In genomic region chr11:79615871-79616270, GRCm38 (mm10) we compare ENCODE assay signal across 23 mouse cellular contexts. TPM values are rescaled to one million over a fixed set of nuclear protein-coding genes. Genes with fewer than 3 reads are reported as not detected.
DNase-seq lines count a peak whose midpoint lies in the region; ATAC-seq lines count a peak whose summit lies in the region.
"Had no signal": no experiment of that assay in that cellular context is flagged by ENCODE, and none has a peak within 500 bp of the region (broad histone marks: within the 10 kb centered on the region; RNA-seq: fewer than 3 reads in every experiment).

No protein-coding gene starts in this region.

- peaks cover 7% of the 10 kb centered on the region for H3K36me3 ChIP-seq in neural tube, embryonic 15.5 days
- H3K36me3 ChIP-seq: heart, embryonic 15.5 days; limb, embryonic 13.5 days; liver, embryonic 13.5 days had no signal

- no peaks in the 10 kb centered on the region for H3K9me3 ChIP-seq in neural tube, embryonic 15.5 days (replicated peaks)
- H3K9me3 ChIP-seq: forebrain, embryonic 15.5 days; G1E; heart, embryonic 15.5 days; limb, embryonic 13.5 days; liver, embryonic 13.5 days had no signal

- WGBS in neural tube, embryonic 15.5 days, result 39% methylated on average over 5 of the region's 5 CpGs

- no peak overlapping the region for H3K4me3 ChIP-seq in neural tube, embryonic 15.5 days (replicated peaks)
- H3K4me3 ChIP-seq: forebrain, embryonic 15.5 days; heart, adult 2 months; heart, embryonic 15.5 days; limb, embryonic 13.5 days; liver, embryonic 13.5 days had no signal

- H3K9ac ChIP-seq in neural tube, embryonic 15.5 days (replicated peaks), result no peak overlapping the region
- H3K9ac ChIP-seq: forebrain, embryonic 15.5 days; heart, embryonic 15.5 days; limb, embryonic 13.5 days; liver, embryonic 13.5 days; lung, embryonic 14.5 days had no signal

- peak; percentile 19 for DNase-seq in gastrocnemius, adult 18-20 months (ENCODE audit: low spot score)
- DNase-seq in gastrocnemius, postnatal 4 days (ENCODE audit: low spot score in 2 of 2), result no peak
- peak; percentile 44 for DNase-seq in left cerebral cortex, postnatal 4 days
- DNase-seq in left cerebral cortex, adult 9 months (ENCODE audit: low spot score in 2 of 2), result no peak
- peak; percentile 32 for DNase-seq in thymus, postnatal 25 days
- DNase-seq in thymus, postnatal 14 days, result no peak
- DNase-seq in cerebellum, postnatal 36 days, result no peak
- DNase-seq: adrenal gland, postnatal 25 days; cerebellum, adult 11-12 months; heart, adult 2 months; kidney, adult 8-10 months; kidney, postnatal 25 days; liver, embryonic 13.5 days; lung, embryonic 14.5 days; lung, postnatal 4 days; midbrain, embryonic 14.5 days; right cerebral cortex, adult 18-20 months had no signal

- no peak overlapping the region for H3K4me2 ChIP-seq in neural tube, embryonic 15.5 days
- H3K4me2 ChIP-seq: forebrain, embryonic 15.5 days; heart, embryonic 15.5 days; limb, embryonic 13.5 days; liver, embryonic 13.5 days; lung, embryonic 14.5 days had no signal

- ATAC-seq in neural tube, embryonic 15.5 days (ENCODE audit: low FRiP score), result no peak
- ATAC-seq: forebrain, embryonic 15.5 days had no signal

- intact Hi-C loops in left cerebral cortex, postnatal 4 days (cut with DNase I), result no loop called here

- no peaks in the 10 kb centered on the region for H3K27me3 ChIP-seq in neural tube, embryonic 15.5 days (replicated peaks)
- H3K27me3 ChIP-seq: forebrain, embryonic 15.5 days; limb, embryonic 13.5 days had no signal

- 0 out of 2 replicates have a peak overlapping the region, but pooled peaks have one; percentile 30 for H3K27ac ChIP-seq in neural tube, embryonic 15.5 days (replicated peaks)
- H3K27ac ChIP-seq: forebrain, embryonic 15.5 days; heart, adult 2 months; heart, embryonic 15.5 days; limb, embryonic 13.5 days; liver, embryonic 13.5 days; stomach, postnatal 0 days had no signal

- H3K4me1 ChIP-seq in neural tube, embryonic 15.5 days, result peaks cover 36% of the 10 kb centered on the region

RNA-seq across cellular contexts. Expression of gene Rab11fip4, which starts 24.9 kb away (rescaled TPM):
- under 1 TPM; 0.27 to 0.52 TPM for total RNA-seq in gastrocnemius, adult 18-20 months (2021)
- under 1 TPM; 0.83 to 0.86 TPM for total RNA-seq in gastrocnemius, postnatal 4 days (2021)
- total RNA-seq in left cerebral cortex, postnatal 4 days (2021), result 100 to 1,000 TPM; 142 to 144 TPM
- polyA plus RNA-seq in neural tube, embryonic 15.5 days (2015; fragmentation: Nextera tagmentation; extraction: Ambion mirVana), result 23.1 and 24.1 TPM in 2 replicates
- polyA plus RNA-seq: G1E had no signal

Comparison
In these comparisons a context has a peak if more than half of its experiments do, and no peak if none do; other contexts are left out.
1. DNase-seq: peak in gastrocnemius, adult 18-20 months (single experiment), left cerebral cortex, postnatal 4 days (single experiment) and thymus, postnatal 25 days (single experiment); none in gastrocnemius, postnatal 4 days (0 of 2), left cerebral cortex, adult 9 months (0 of 2), thymus, postnatal 14 days (single experiment) and cerebellum, postnatal 36 days (0 of 2).
2. RNA of gene Rab11fip4, which starts 24.9 kb away (total RNA-seq): 142 to 144 TPM in left cerebral cortex, postnatal 4 days; 0.83 to 0.86 TPM in gastrocnemius, postnatal 4 days and 0.27 to 0.52 TPM in gastrocnemius, adult 18-20 months; every median in the first group is over 10 times any median in the second.